Comparison of ENCODE assay signal across 24 mouse cellular contexts in the genomic region with DNA sequence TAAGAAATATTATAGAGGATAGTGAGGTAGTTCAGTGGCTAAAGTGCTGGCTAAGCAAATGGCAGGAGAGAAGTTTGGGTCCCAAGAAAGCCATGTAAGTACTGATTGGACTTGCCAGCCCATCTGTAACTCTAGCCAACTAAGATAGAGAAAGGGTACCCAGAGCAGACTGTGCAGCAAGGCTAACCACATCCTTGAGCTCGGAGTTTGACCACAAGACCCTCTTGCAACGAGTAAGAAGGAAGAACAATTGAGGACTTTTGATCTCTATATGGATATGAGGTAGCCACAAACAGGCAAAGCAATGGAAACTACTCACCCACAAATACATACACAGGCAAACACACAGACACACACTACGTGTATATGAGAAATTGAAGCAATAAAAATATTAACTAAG.
"Had no signal": no experiment of that assay in that cellular context is flagged by ENCODE, and none has a peak within 500 bp of the region (broad histone marks: within the 10 kb centered on the region; RNA-seq: fewer than 3 reads in every experiment).

No protein-coding gene starts in this region.

- ATAC-seq: hindbrain, embryonic 16.5 days; inflammation-experienced regulatory T-cells, adult 6 months; intestine, embryonic 15.5 days; intestine, postnatal 0 days had no signal

- H3K36me3 ChIP-seq: heart, embryonic 13.5 days; heart, embryonic 15.5 days; hindbrain, embryonic 10.5 days; hindbrain, embryonic 12.5 days; intestine, embryonic 15.5 days; limb, embryonic 10.5 days; limb, embryonic 12.5 days; liver, embryonic 13.5 days had no signal

- H3K27me3 ChIP-seq: heart, embryonic 13.5 days; heart, embryonic 15.5 days; hindbrain, embryonic 12.5 days; intestine, embryonic 15.5 days; limb, embryonic 12.5 days; liver, embryonic 13.5 days had no signal

- DNase-seq: gastrocnemius, postnatal 14 days; gastrocnemius, postnatal 36 days; heart, adult 18-20 months; heart, postnatal 14 days; heart, postnatal 4 days; kidney, adult 18-20 months; kidney, adult 8-10 months; kidney, postnatal 10 days; kidney, postnatal 25 days; layer of hippocampus, adult 9-11 months; layer of hippocampus, postnatal 36 days; liver; liver, embryonic 13.5 days had no signal

- H3K4me1 ChIP-seq: heart, embryonic 13.5 days; heart, embryonic 15.5 days; hindbrain, embryonic 10.5 days; hindbrain, embryonic 12.5 days; intestine, embryonic 15.5 days; limb, embryonic 10.5 days; limb, embryonic 12.5 days; liver, embryonic 13.5 days had no signal

- H3K9me3 ChIP-seq: heart, embryonic 13.5 days; heart, embryonic 15.5 days; hindbrain, embryonic 10.5 days; hindbrain, embryonic 12.5 days; intestine, embryonic 15.5 days; limb, embryonic 10.5 days; limb, embryonic 12.5 days; liver, embryonic 13.5 days had no signal

- H3K27ac ChIP-seq: heart, embryonic 13.5 days; heart, embryonic 15.5 days; hindbrain, embryonic 10.5 days; hindbrain, embryonic 12.5 days; hindbrain, embryonic 14.5 days; intestine, embryonic 15.5 days; limb, embryonic 10.5 days; limb, embryonic 12.5 days; liver, embryonic 13.5 days had no signal

- H3K4me3 ChIP-seq: heart, embryonic 13.5 days; heart, embryonic 15.5 days; hindbrain, embryonic 10.5 days; hindbrain, embryonic 12.5 days; intestine, embryonic 15.5 days; limb, embryonic 10.5 days; limb, embryonic 12.5 days; liver, embryonic 13.5 days had no signal
